Comparison of ENCODE assay signal across 1 mouse cellular context in the genomic region with DNA sequence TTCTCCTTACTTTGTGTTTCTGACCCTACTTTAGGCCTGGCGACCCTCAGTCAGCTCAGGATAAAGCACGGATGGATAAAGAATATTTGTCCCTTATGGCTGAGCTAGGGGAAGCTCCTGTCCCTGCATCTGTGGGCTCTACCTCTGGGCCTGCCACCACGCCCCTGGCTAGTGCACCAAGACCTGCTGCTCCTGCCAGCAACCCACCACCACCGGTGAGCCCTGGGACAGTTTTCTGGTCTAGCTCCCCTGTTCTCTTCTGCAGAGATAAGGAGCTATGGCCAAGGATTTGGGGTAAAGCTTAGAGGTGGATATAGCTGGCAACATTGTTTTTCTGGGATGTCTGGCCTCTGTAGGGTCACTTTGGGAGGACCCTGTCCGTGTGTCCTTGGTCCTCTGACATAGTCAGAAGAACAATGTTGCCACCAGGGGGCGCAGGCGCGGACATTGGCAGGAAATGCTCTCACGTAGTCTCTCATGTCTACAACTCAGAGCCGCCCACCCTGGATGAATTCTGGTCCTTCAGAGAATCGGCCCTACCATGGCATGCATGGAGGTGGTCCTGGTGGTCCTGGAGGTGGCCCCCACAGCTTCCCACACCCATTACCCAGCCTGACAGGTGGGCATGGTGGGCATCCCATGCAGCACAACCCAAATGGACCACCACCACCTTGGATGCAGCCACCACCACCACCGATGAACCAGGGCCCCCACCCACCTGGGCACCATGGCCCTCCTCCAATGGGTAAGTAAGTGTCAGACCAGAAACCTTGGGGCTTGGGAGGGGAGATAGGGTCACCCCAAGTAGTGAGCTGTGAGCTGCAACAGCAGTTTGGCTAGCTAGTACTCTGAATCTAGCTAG.
TF ChIP-seq lines count a peak whose summit lies in the region.

No protein-coding gene starts in this region.

TF ChIP-seq in CH12.LX, 34 proteins besides CTCF, POLR2A, EP300 and RAD21 (continued from another document):
- no peak for TF ChIP-seq ELF1 (IDR thresholded peaks at IDR 0.05; ENCODE audit: low read depth, low read length)
- no peak for TF ChIP-seq HCFC1 (IDR thresholded peaks at IDR 0.05; ENCODE audit: low read depth, low read length)
- TF ChIP-seq KAT2A (IDR thresholded peaks at IDR 0.05; ENCODE audit: insufficient replicate concordance, low read length), result no peak
- no peak for TF ChIP-seq JUND (conservative IDR thresholded peaks at IDR 0.05; ENCODE audit: low read depth, low read length)
- no peak for TF ChIP-seq MAFK (IDR thresholded peaks at IDR 0.05; ENCODE audit: insufficient replicate concordance, low read length)
- no peak for TF ChIP-seq SMC3 (IDR thresholded peaks at IDR 0.05; ENCODE audit: low read depth, low read length)
- TF ChIP-seq BHLHE40 (IDR thresholded peaks at IDR 0.05; ENCODE audit: low read depth, low read length), result no peak
- TF ChIP-seq UBTF (IDR thresholded peaks at IDR 0.05; ENCODE audit: low read depth, low read length), result no peak
TF ChIP-seq in CH12.LX: peak in this region for 0.
